Mouse (Mus musculus) c-Kit-positive CD71-positive TER-119-negative erythroid progenitor cells, embryonic 14.5 days (primary cell): ENCODE measurements around the gene Zfp27.
A peak's percentile ranks its signal among the peaks of the same experiment; 100 is the strongest.
"Not testable (repeated sequence)": the region's sequence is repeated elsewhere in the genome, so short reads cannot be mapped to it uniquely, and the experiment has no call there.

Experiments
- DNase-seq: peaks from one replicate; pipeline ENCODE4 v3.0.0-alpha.2; 2013; ENCODE audit warnings: low read depth

The Zfp27 gene

GRCm38 (mm10) chr7:29890501-29890900, 15.9 kb downstream of the Zfp27 start:
- no peak for DNase-seq

GRCm38 (mm10) chr7:29880916-29881315, 25.5 kb downstream of the Zfp27 start:
- DNase-seq: no peak

GRCm38 (mm10) chr7:29880056-29880455, 26.3 kb downstream of the Zfp27 start:
- DNase-seq: no peak

- DNase-seq: not testable (repeated sequence)
These were observed 28.8 kb downstream of the Zfp27 start for GRCm38 (mm10) chr7:29877561-29877960.

GRCm38 (mm10) chr7:29874256-29874655, 32.1 kb downstream of the Zfp27 start:
- no peak for DNase-seq

- DNase-seq: no peak
These were observed 44.7 kb downstream of the Zfp27 start for GRCm38 (mm10) chr7:29861660-29862059.

GRCm38 (mm10) chr7:29859532-29860517, 46.5 kb downstream of the Zfp27 start, which contains the start of gene Zfp420:
Zfp420 (plus strand) TSS chr7:29859979.
- peak; percentile 81 for DNase-seq

- DNase-seq: peak; percentile 77
These were observed 53.0 kb downstream of the Zfp27 start, which contains the start of gene Zfp940 for GRCm38 (mm10) chr7:29853219-29853842. Zfp940 (minus strand) TSS chr7:29853669.

GRCm38 (mm10) chr7:29852831-29853218, 53.5 kb downstream of the Zfp27 start:
- no peak for DNase-seq

GRCm38 (mm10) chr7:29844616-29845015, 61.8 kb downstream of the Zfp27 start:
- DNase-seq: no peak
